Mouse (Mus musculus) heart, postnatal 25 days (tissue): ENCODE data around the gene Avpr1b. TPM values are rescaled to one million over a fixed set of nuclear protein-coding genes. Genes with fewer than 3 reads are reported as not detected.

Experiments used
- DNase-seq: peaks from one replicate; pipeline ENCODE4 v3.0.0; 2022; ENCODE audit warnings: low spot score
- intact Hi-C: fragments of 180-260 bp; cut with DNase I; formaldehyde crosslinking; loops from one replicate; pipeline ENCODE4 v1.15.1; 2025
- total RNA-seq, 2 experiments: library from RNA; stranded (reverse); gene quantifications; 2 replicates each; pipeline ENCODE4 v1.2.3; 2021

The Avpr1b gene
- total RNA-seq, 2 experiments from 2014 or later = not detected

DNA sequence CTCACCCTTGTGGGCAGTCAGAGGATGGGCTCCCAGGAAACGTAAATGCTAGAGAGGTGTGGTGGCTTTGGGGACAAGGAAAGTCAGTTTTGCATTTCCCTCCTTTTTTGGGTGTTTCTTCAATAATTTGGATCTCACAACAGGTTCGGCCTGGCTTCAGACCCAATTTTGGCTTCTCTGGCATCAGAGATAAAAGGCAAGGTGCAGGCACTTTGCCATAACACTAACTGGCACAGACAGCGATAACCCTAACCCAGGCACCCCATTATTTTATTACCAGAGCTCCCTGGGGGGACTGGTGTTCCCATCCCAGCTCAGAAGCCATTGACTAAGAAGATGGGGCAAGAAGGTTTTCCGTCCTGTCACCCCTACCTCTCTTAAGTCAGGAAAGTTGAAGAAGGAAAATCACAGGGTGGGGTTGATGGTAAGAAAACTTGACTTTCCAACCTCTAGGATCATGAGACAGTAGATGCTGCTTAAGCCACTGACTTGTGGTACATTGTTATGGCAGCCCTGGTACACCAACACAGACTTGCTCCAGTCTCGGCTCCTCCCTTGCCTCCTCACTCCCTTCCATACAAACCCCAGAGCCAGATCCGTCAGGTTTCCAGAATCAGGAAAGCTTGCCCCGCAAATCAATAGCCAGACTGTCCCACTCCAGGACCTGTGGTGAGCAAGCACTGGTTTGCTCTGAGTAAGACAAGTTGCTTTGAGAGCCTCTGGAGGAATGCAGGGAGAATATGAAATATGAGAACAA is 61.9 kb downstream of the Avpr1b start:
- intact Hi-C loops = loop anchor here (2.0 kb wide), 1 partner anchor 48 kb away; no protein-coding TSS in a partner anchor
- no peak for DNase-seq

Other genes starting within 250 kb of the Avpr1b start
- 10 to 100 TPM; 22.8 to 24.3 TPM for gene Srgap2, start 71.9 kb upstream of the Avpr1b start, total RNA-seq
- under 1 TPM; 0.73 to 0.88 TPM for gene Fam72a, start 71.3 kb upstream of the Avpr1b start, total RNA-seq
- gene Ctse, start 39.1 kb downstream of the Avpr1b start, total RNA-seq = 1 to 10 TPM in 1 of 2 experiments, under 1 TPM in 1; 0.83 to 1.3 TPM
- gene Rab7b, start 89.5 kb downstream of the Avpr1b start, total RNA-seq = 1 to 10 TPM; 3.2 to 4.4 TPM
- gene Slc26a9, start 144.8 kb downstream of the Avpr1b start, total RNA-seq = not detected
- gene Pm20d1, start 198.1 kb downstream of the Avpr1b start, total RNA-seq = 1 to 10 TPM; 3.1 to 5.1 TPM
- gene Slc41a1, start 228.3 kb downstream of the Avpr1b start, total RNA-seq = 10 to 100 TPM; 52.4 to 61.4 TPM